Mouse (Mus musculus): ENCODE results near the gene Olfr1180. TPM values are rescaled to one million over a fixed set of nuclear protein-coding genes. Genes with fewer than 3 reads are reported as not detected.

The Olfr1180 gene
- polyA plus RNA-seq (2012; rRNA removed): not detected in 2 replicates

DNA sequence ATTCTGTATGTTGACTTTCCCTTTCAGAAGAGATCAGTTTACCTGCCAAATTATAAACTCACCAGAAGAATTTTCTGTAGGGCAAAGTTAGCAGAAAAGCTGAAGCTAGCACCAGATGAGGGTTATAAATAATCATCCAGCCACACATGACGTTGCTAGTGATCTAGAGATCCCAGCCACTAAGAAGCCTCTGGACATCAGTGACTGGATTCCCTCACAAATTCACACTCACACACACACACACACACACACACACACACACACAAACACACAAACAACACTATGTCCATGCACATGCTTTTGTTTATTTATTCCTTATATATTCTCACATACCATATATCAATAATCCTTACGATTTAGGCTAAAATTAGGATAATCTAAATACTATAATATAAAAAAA is at the start of gene Olfr1180:
Olfr1180 (minus strand) TSS at position 101 of the 400 bp plus-strand sequence.

DNA sequence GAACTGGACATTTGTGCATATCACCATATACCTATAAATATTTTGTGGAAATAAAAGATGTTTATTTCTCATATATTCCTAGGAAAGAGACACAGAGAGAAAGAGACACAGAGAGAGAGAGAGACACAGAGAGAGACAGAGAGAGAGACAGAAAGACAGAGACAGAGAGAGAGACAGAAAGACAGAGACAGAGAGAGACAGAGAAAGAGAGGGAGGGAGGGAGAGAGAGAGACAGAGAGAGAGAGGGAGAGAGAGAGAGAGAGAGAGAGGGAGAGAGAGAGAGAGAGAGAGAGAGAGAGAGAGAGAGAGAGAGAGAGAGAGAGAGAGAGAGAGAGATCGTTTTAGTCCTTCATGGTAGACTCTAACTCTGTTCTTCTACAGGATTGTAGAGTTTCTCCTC is 35.6 kb upstream of the Olfr1180 start, which contains the start of gene Olfr1183:
Olfr1183 (plus strand) TSS at position 301 of the 400 bp plus-strand sequence.

DNA sequence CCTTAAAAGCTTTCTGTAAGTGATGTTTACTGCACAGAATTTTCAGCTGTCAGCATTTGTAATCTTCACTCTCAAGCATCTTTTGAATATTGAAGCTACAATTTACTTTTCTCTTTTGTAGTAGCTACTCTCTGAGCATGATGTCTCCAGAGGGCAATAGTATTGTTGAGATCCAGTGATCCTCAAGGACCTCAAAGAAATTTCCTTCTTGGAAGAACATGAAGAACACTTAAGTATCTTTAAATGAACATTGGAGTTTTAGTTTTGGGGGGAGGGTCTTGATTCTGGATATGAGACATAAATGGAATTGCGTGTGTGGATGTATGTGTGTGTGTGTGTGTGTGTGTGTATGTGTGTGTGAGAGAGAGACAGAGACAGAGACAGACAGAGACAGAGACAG is 30.1 kb upstream of the Olfr1180 start, which contains the start of gene Gm13757:
Gm13757 (minus strand) TSS at position 101 of the 400 bp plus-strand sequence.

DNA sequence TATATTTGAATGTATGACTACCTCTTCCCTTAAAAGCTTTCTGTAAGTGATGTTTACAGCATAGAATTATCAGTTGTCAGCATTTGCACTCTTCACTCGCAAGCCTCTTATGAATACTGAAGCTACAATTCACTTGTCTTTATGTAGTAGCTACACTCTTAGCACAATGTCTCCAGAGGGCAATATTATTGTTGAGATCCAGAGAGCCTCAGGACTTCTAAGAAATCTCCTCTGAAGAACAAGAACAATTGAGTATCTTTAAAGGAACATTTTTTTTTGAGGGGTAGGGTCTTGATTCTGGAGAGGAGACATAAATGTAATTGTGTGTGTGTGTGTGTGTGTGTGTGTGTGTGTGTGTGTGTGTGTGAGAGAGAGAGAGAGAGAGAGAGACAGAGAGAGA is 7.1 kb upstream of the Olfr1180 start, which contains the start of gene Olfr1181:
Olfr1181 (minus strand) TSS at position 101 of the 400 bp plus-strand sequence.

DNA sequence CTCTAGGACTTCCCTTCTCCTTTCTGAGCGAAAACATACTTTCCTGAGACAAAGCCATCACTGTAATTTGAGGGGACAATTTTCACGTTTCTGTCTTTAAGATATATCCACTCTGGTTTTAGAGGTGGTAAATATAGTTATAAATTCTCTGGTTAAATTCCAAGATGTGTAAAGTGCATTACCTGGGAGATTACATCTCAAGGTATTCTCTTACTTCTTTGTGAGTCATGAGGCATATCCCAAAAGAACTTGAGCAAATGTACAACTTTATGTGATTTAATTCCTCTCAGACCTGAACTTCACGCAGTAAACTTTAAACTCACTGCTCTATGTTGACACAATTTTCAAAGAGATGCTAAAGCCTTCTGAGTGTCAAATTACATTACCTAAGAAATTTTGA is 12.6 kb downstream of the Olfr1180 start, which contains the start of gene Olfr1179:
Olfr1179 (minus strand) TSS at position 101 of the 400 bp plus-strand sequence.

DNA sequence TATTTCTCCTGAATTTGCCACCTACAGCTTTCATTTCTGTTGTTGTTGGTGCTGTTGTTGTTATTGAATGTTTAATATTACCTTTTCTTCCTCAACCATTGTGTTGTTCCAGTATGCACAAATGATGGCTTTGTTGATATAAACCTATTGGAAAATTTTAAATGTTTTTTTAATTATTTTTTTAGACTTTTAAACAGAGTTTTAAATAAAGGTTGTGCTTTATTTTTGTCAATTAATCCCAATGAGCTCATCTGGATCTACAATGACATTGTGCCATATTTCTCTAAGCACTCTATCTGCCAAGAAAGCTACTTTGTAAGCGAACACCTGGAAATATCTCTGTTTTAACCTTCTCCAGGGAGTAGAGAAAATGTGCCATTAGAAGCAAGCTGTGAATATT is 32.2 kb downstream of the Olfr1180 start, which contains the start of gene Olfr1178:
Olfr1178 (plus strand) TSS at position 301 of the 400 bp plus-strand sequence.

Other genes starting within 250 kb of the Olfr1180 start
- gene Olfr1168, start 237.3 kb downstream of the Olfr1180 start, polyA plus RNA-seq (2012; rRNA removed): not detected in 2 replicates
- gene Olfr1170, start 190.8 kb downstream of the Olfr1180 start, polyA plus RNA-seq (2012; rRNA removed): not detected in 2 replicates
- not detected in 2 replicates for gene Olfr1173, start 139.3 kb downstream of the Olfr1180 start, polyA plus RNA-seq (2012; rRNA removed)
- gene Olfr1174-ps, start 104.0 kb downstream of the Olfr1180 start, polyA plus RNA-seq (2012; rRNA removed): not detected in 2 replicates
- gene Olfr1175-ps, start 91.9 kb downstream of the Olfr1180 start, polyA plus RNA-seq (2012; rRNA removed): not detected in 2 replicates
- gene Olfr1176, start 82.4 kb downstream of the Olfr1180 start, polyA plus RNA-seq (2012; rRNA removed): not detected in 2 replicates
- not detected in 2 replicates for gene Olfr1177-ps, start 72.7 kb downstream of the Olfr1180 start, polyA plus RNA-seq (2012; rRNA removed)
- not detected in 2 replicates for gene Olfr1178, start 32.1 kb downstream of the Olfr1180 start, polyA plus RNA-seq (2012; rRNA removed)
- gene Olfr1179, start 12.7 kb downstream of the Olfr1180 start, polyA plus RNA-seq (2012; rRNA removed): not detected in 2 replicates
- gene Olfr1181, start 7.0 kb upstream of the Olfr1180 start, polyA plus RNA-seq (2012; rRNA removed): not detected in 2 replicates
- gene Gm13757, start 30.0 kb upstream of the Olfr1180 start, polyA plus RNA-seq (2012; rRNA removed): not detected in 2 replicates
- not detected in 2 replicates for gene Olfr1183, start 35.7 kb upstream of the Olfr1180 start, polyA plus RNA-seq (2012; rRNA removed)
- not detected in 2 replicates for gene Olfr1184, start 64.4 kb upstream of the Olfr1180 start, polyA plus RNA-seq (2012; rRNA removed)
- not detected in 2 replicates for gene Olfr1185-ps1, start 74.2 kb upstream of the Olfr1180 start, polyA plus RNA-seq (2012; rRNA removed)
- not detected in 2 replicates for gene Olfr1186, start 99.4 kb upstream of the Olfr1180 start, polyA plus RNA-seq (2012; rRNA removed)
- not detected in 2 replicates for gene Olfr1188, start 137.8 kb upstream of the Olfr1180 start, polyA plus RNA-seq (2012; rRNA removed)
- gene Olfr1189, start 167.3 kb upstream of the Olfr1180 start, polyA plus RNA-seq (2012; rRNA removed): not detected in 2 replicates
- not detected in 2 replicates for gene Olfr1191-ps1, start 221.4 kb upstream of the Olfr1180 start, polyA plus RNA-seq (2012; rRNA removed)
- not detected in 2 replicates for gene Olfr1192-ps1, start 229.4 kb upstream of the Olfr1180 start, polyA plus RNA-seq (2012; rRNA removed)

Measured in liver, embryonic 18 days (tissue).